Mouse (Mus musculus) kidney, embryonic 14.5 days (tissue): ENCODE data around the gene Fgfr1op2. TPM values are rescaled to one million over a fixed set of nuclear protein-coding genes. Genes with fewer than 3 reads are reported as not detected.
A peak's percentile ranks its signal among the peaks of the same experiment; 100 is the strongest.
"Not testable (repeated sequence)": the region's sequence is repeated elsewhere in the genome, so short reads cannot be mapped to it uniquely, and the experiment has no call there.

ENCODE experiments used
- ATAC-seq: fragments of 200-750 bp; cut with Nextera tagmentation; 2 replicates; pipeline ENCODE4 v1.8.0; 2017; ENCODE audit warnings: moderate number of reproducible peaks, mild to moderate bottlenecking, moderate TSS enrichment, moderate library complexity; ENCODE audit not compliant: low FRiP score, low TSS enrichment
- H3K27ac ChIP-seq: fragments of 300-500 bp; sonication (generic); 2 replicates; pipeline ENCODE4 v1.5.1; 2014; ENCODE audit warnings: low read depth, mild to moderate bottlenecking, low read length, moderate library complexity, mixed read lengths
- H3K27me3 ChIP-seq: fragments of 300-500 bp; sonication (generic); 2 replicates; pipeline ENCODE4 v1.6.1; 2014; ENCODE audit warnings: mild to moderate bottlenecking, low read length; ENCODE audit not compliant: control insufficient read depth, insufficient read depth
- H3K36me3 ChIP-seq: fragments of 300-500 bp; sonication (generic); 2 replicates; pipeline ENCODE4 v1.6.1; 2014; ENCODE audit warnings: low read length, mixed read lengths; ENCODE audit not compliant: control insufficient read depth, insufficient read depth
- H3K4me1 ChIP-seq: fragments of 300-500 bp; sonication (generic); 2 replicates; pipeline ENCODE4 v1.6.1; 2014; ENCODE audit warnings: low read length, mixed read lengths; ENCODE audit not compliant: control insufficient read depth, insufficient read depth
- H3K4me2 ChIP-seq: fragments of 300-500 bp; sonication (generic); replicated peaks from 2 replicates; pipeline ENCODE4 v1.6.1; 2014; ENCODE audit warnings: low read depth, mild to moderate bottlenecking, low read length
- H3K4me3 ChIP-seq: fragments of 300-500 bp; sonication (generic); 2 replicates; pipeline ENCODE4 v1.5.1; 2014; ENCODE audit warnings: mild to moderate bottlenecking, low read length
- H3K9ac ChIP-seq: fragments of 300-500 bp; sonication (generic); 2 replicates; pipeline ENCODE4 v1.6.1; 2014; ENCODE audit warnings: low read depth, mild to moderate bottlenecking, low read length, moderate library complexity
- H3K9me3 ChIP-seq: fragments of 300-500 bp; sonication (generic); 2 replicates; pipeline ENCODE4 v1.6.1; 2016; ENCODE audit warnings: low read length; ENCODE audit not compliant: control insufficient read depth
- WGBS: fragments of 180-500 bp; shearing (Covaris S2); extraction: QIAGEN DNeasy Blood & Tissue Kit; methylation state at CpG from one replicate; pipeline ENCODE4 v1.1.7; 2014; 5-methylcytosine and 5-hydroxymethylcytosine counted together
- polyA plus RNA-seq: library from polyadenylated mRNA; unstranded; fragments of >200 nt; fragmentation: Nextera tagmentation; extraction: Ambion mirVana; gene quantifications from 2 replicates; pipeline ENCODE4 v1.2.1, GENCODE M21; 2014

Gene Fgfr1op2
- polyA plus RNA-seq, 1 experiment from 2014 or later, result 100 TPM

GRCm38 (mm10) chr6:146540386-146540785 lies 36.6 kb upstream of the Fgfr1op2 start:
- H3K9me3 ChIP-seq, result 0 out of 2 replicates have a peak, but pooled peaks cover 3% of the 10 kb centered on the region
- H3K9ac ChIP-seq, result no peak overlapping the region
- no peaks in the 10 kb centered on the region for H3K4me1 ChIP-seq
- H3K36me3 ChIP-seq, result no peaks in the 10 kb centered on the region
- no peak overlapping the region for H3K4me3 ChIP-seq
- ATAC-seq, result no peak
- H3K27ac ChIP-seq, result no peak overlapping the region
- H3K4me2 ChIP-seq, result no peak overlapping the region
- WGBS, result 62% methylated on average over 3 of the region's 3 CpGs
- H3K27me3 ChIP-seq, result no peaks in the 10 kb centered on the region

- H3K9me3 ChIP-seq, result no peaks in the 10 kb centered on the region
- no peak overlapping the region for H3K27ac ChIP-seq
- no peaks in the 10 kb centered on the region for H3K27me3 ChIP-seq
- 92% methylated on average over 1 of the region's 1 CpGs for WGBS
- no peak for ATAC-seq
- no peaks in the 10 kb centered on the region for H3K4me1 ChIP-seq
- no peak overlapping the region for H3K4me3 ChIP-seq
- H3K9ac ChIP-seq, result no peak overlapping the region
- H3K36me3 ChIP-seq, result peaks cover 19% of the 10 kb centered on the region
- H3K4me2 ChIP-seq, result no peak overlapping the region
Observed at GRCm38 (mm10) chr6:146544622-146545021, 32.4 kb upstream of the Fgfr1op2 start.

- no peaks in the 10 kb centered on the region for H3K27me3 ChIP-seq
- no peaks in the 10 kb centered on the region for H3K9me3 ChIP-seq
- no peak overlapping the region for H3K9ac ChIP-seq
- no peaks in the 10 kb centered on the region for H3K4me1 ChIP-seq
- H3K4me2 ChIP-seq, result no peak overlapping the region
- no peak overlapping the region for H3K27ac ChIP-seq
- peaks cover 27% of the 10 kb centered on the region for H3K36me3 ChIP-seq
- H3K4me3 ChIP-seq, result no peak overlapping the region
- 84% methylated on average over 5 of the region's 5 CpGs for WGBS
- no peak for ATAC-seq
Observed at GRCm38 (mm10) chr6:146545289-146545865, 31.6 kb upstream of the Fgfr1op2 start.

GRCm38 (mm10) chr6:146550421-146550820 lies 26.6 kb upstream of the Fgfr1op2 start:
- H3K4me3 ChIP-seq, result no peak overlapping the region
- no peak for ATAC-seq
- no peak overlapping the region for H3K27ac ChIP-seq
- no peak overlapping the region for H3K9ac ChIP-seq
- no peaks in the 10 kb centered on the region for H3K4me1 ChIP-seq
- H3K9me3 ChIP-seq, result no peaks in the 10 kb centered on the region
- no peaks in the 10 kb centered on the region for H3K27me3 ChIP-seq
- H3K4me2 ChIP-seq, result no peak overlapping the region
- WGBS, result 90% methylated on average over 2 of the region's 2 CpGs
- peaks cover 72% of the 10 kb centered on the region for H3K36me3 ChIP-seq

GRCm38 (mm10) chr6:146551326-146551725 lies 25.7 kb upstream of the Fgfr1op2 start:
- no peak overlapping the region for H3K4me3 ChIP-seq
- no peak for ATAC-seq
- no peaks in the 10 kb centered on the region for H3K9me3 ChIP-seq
- H3K27me3 ChIP-seq, result no peaks in the 10 kb centered on the region
- no peaks in the 10 kb centered on the region for H3K4me1 ChIP-seq
- no peak overlapping the region for H3K9ac ChIP-seq
- peaks cover 81% of the 10 kb centered on the region for H3K36me3 ChIP-seq
- H3K4me2 ChIP-seq, result no peak overlapping the region
- no peak overlapping the region for H3K27ac ChIP-seq

- not testable (repeated sequence) for H3K27ac ChIP-seq, H3K4me3 ChIP-seq, ATAC-seq, H3K9ac ChIP-seq, H3K27me3 ChIP-seq, H3K9me3 ChIP-seq, H3K4me2 ChIP-seq, H3K4me1 ChIP-seq
- 89% methylated on average over 1 of the region's 1 CpGs for WGBS
- peaks cover 63% of the 10 kb centered on the region for H3K36me3 ChIP-seq
Observed at GRCm38 (mm10) chr6:146562461-146562860, 14.5 kb upstream of the Fgfr1op2 start.

- ATAC-seq, result 0 out of 2 replicates have a peak, but pooled peaks have one; percentile 74
- Histone ChIP-seq H3K36me3 (peaks cover 12% of the 10 kb centered on the region), H3K4me1 (peaks cover 24% of the 10 kb centered on the region), H3K4me3 (no peak overlapping the region), H3K9me3 (no peaks in the 10 kb centered on the region), H3K27ac (no peak overlapping the region), H3K4me2 (no peak overlapping the region), H3K9ac (no peak overlapping the region), H3K27me3 (no peaks in the 10 kb centered on the region)
Observed at GRCm38 (mm10) chr6:146572073-146572472, 4.9 kb upstream of the Fgfr1op2 start.

- Histone ChIP-seq H3K27ac (peak within 1 kb of the TSS; percentile 96), H3K9ac (peak within 1 kb of the TSS; percentile 86), H3K4me3 (peak within 1 kb of the TSS; percentile 84), H3K9me3 (no peaks in the 10 kb centered on the region), H3K4me2 (peak within 1 kb of the TSS; percentile 80), H3K36me3 (peaks cover 3% of the 10 kb centered on the region; the same call in 1 of the 2 replicates), H3K27me3 (no peaks in the 10 kb centered on the region), H3K4me1 (peaks cover 25% of the 10 kb centered on the region)
- ATAC-seq, result peak; percentile 95
- under 1% methylated on average over 77 of the region's 77 CpGs for WGBS
Observed at GRCm38 (mm10) chr6:146577310-146578109, 507 bp downstream of the Fgfr1op2 start, which contains the start of gene Ints13. Gene Ints13 (minus strand): TSS chr6:146577835.

GRCm38 (mm10) chr6:146578111-146578531 lies 1.1 kb downstream of the Fgfr1op2 start:
- no peaks in the 10 kb centered on the region for H3K27me3 ChIP-seq
- peak overlapping the region; percentile 80 for H3K4me2 ChIP-seq
- ATAC-seq, result peak; percentile 68
- H3K9me3 ChIP-seq, result no peaks in the 10 kb centered on the region
- peak overlapping the region; percentile 96 for H3K27ac ChIP-seq
- peak overlapping the region; percentile 86 for H3K9ac ChIP-seq
- H3K36me3 ChIP-seq, result peaks cover 3% of the 10 kb centered on the region; the same call in 1 of the 2 replicates
- WGBS, result under 1% methylated on average over 22 of the region's 22 CpGs
- H3K4me1 ChIP-seq, result peaks cover 21% of the 10 kb centered on the region; the same call in 1 of the 2 replicates
- H3K4me3 ChIP-seq, result peak overlapping the region; percentile 84
